Comparison of ENCODE assay signal across 28 mouse cellular contexts in the genomic region with DNA sequence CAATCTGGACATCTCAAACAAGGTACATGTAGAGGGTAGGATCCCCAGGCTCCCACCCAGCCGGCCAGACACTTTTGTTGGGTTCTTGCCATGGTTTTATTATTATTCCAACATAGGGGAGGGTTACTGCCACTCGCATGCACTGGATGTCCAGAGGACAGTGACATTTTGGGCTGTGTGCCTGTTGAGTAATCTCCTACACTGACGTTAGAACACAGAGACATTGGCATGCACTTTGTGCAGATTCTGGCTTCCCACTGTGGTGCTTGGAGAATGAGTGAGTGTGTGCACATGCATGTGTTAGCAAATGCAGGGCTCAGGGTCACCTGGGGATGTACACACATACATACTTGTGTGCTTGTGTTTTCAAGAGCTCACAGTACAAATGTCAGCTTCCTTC. TPM values are rescaled to one million over a fixed set of nuclear protein-coding genes. Genes with fewer than 3 reads are reported as not detected.
"Had no signal": no experiment of that assay in that cellular context is flagged by ENCODE, and none has a peak within 500 bp of the region (broad histone marks: within the 10 kb centered on the region; RNA-seq: fewer than 3 reads in every experiment).

No protein-coding gene starts in this region.

- H3K27ac ChIP-seq: hindbrain, postnatal 0 days; kidney, postnatal 0 days; limb, embryonic 12.5 days; limb, embryonic 15.5 days; liver, embryonic 14.5 days; midbrain, embryonic 12.5 days; midbrain, embryonic 15.5 days; neural tube, embryonic 12.5 days; neural tube, embryonic 15.5 days; stomach, postnatal 0 days had no signal

- H3K27me3 ChIP-seq: limb, embryonic 12.5 days; limb, embryonic 15.5 days; midbrain, embryonic 12.5 days; midbrain, embryonic 15.5 days; neural tube, embryonic 12.5 days; neural tube, embryonic 15.5 days had no signal

- ATAC-seq: hindbrain, postnatal 0 days; inflammation-experienced regulatory T-cells, adult 6 months; intestine, embryonic 16.5 days; midbrain, embryonic 15.5 days had no signal

- H3K4me2 ChIP-seq: limb, embryonic 12.5 days; limb, embryonic 15.5 days; midbrain, embryonic 12.5 days; midbrain, embryonic 15.5 days; neural tube, embryonic 12.5 days; neural tube, embryonic 15.5 days had no signal

- DNase-seq: kidney, adult 2 months; kidney, postnatal 25 days; left cerebral cortex, postnatal 4 days; right cerebral cortex, adult 18-20 months; right cerebral cortex, postnatal 14 days; right cerebral cortex, postnatal 4 days; thymus, adult 2 months; thymus, postnatal 14 days; thymus, postnatal 4 days had no signal

- H3K4me3 ChIP-seq: limb, embryonic 12.5 days; limb, embryonic 15.5 days; midbrain, embryonic 12.5 days; midbrain, embryonic 15.5 days; neural tube, embryonic 12.5 days; neural tube, embryonic 15.5 days had no signal

- H3K9ac ChIP-seq: limb, embryonic 12.5 days; limb, embryonic 15.5 days; liver, embryonic 14.5 days; midbrain, embryonic 12.5 days; midbrain, embryonic 15.5 days; neural tube, embryonic 12.5 days; neural tube, embryonic 15.5 days had no signal

- H3K9me3 ChIP-seq: limb, embryonic 12.5 days; limb, embryonic 15.5 days; midbrain, embryonic 12.5 days; midbrain, embryonic 15.5 days; neural tube, embryonic 12.5 days; neural tube, embryonic 15.5 days had no signal

- H3K4me1 ChIP-seq: limb, embryonic 12.5 days; limb, embryonic 15.5 days; midbrain, embryonic 15.5 days; neural tube, embryonic 15.5 days had no signal

RNA-seq across cellular contexts. Expression of a gene that starts 55.2 kb away (rescaled TPM):
- total RNA-seq: hindbrain, postnatal 0 days; layer of hippocampus, postnatal 14 days; left cerebral cortex, adult 8-10 months; left cerebral cortex, postnatal 14 days; left cerebral cortex, postnatal 4 days; megakaryocyte, adult 5-6 weeks had no signal
- polyA plus RNA-seq: hindbrain, postnatal 0 days; inflammation-experienced regulatory T-cells, adult 6 months; intestine, embryonic 16.5 days; kidney, adult 2 months; kidney, embryonic 14.5 days; kidney, postnatal 0 days; large intestine, adult 2 months; limb, embryonic 12.5 days; limb, embryonic 15.5 days; liver, embryonic 14.5 days; midbrain, embryonic 12.5 days; midbrain, embryonic 15.5 days; neural tube, embryonic 12.5 days; neural tube, embryonic 15.5 days; stomach, embryonic 14.5 days; stomach, postnatal 0 days; thymus, adult 2 months had no signal
